Mouse (Mus musculus) liver, embryonic 15.5 days (tissue): ENCODE measurements around the gene Casq1. TPM values are rescaled to one million over a fixed set of nuclear protein-coding genes. Genes with fewer than 3 reads are reported as not detected.
A peak's percentile ranks its signal among the peaks of the same experiment; 100 is the strongest.

Source experiments
- ATAC-seq: fragments of 200-750 bp; cut with Nextera tagmentation; 2 replicates; pipeline ENCODE4 v1.8.0; 2017; ENCODE audit warnings: moderate number of reproducible peaks, mild to moderate bottlenecking, moderate library complexity; ENCODE audit not compliant: insufficient read depth
- H3K27ac ChIP-seq: fragments of 300-500 bp; sonication (generic); replicated peaks from 2 replicates; pipeline ENCODE4 v1.5.1; 2015; ENCODE audit warnings: mild to moderate bottlenecking, inconsistent platforms
- H3K27me3 ChIP-seq: fragments of 300-500 bp; sonication (generic); 2 replicates; pipeline ENCODE4 v1.6.1; 2015; ENCODE audit warnings: mild to moderate bottlenecking, inconsistent platforms
- H3K36me3 ChIP-seq: fragments of 300-500 bp; sonication (generic); replicated peaks from 2 replicates; pipeline ENCODE4 v1.6.1; 2015; ENCODE audit warnings: moderate library complexity, mild to moderate bottlenecking, inconsistent platforms
- H3K4me1 ChIP-seq: fragments of 300-500 bp; sonication (generic); replicated peaks from 2 replicates; pipeline ENCODE4 v1.6.1; 2015; ENCODE audit warnings: inconsistent platforms
- H3K4me2 ChIP-seq: fragments of 300-500 bp; sonication (generic); 2 replicates; pipeline ENCODE4 v1.6.1; 2015; ENCODE audit warnings: moderate library complexity, mild to moderate bottlenecking, inconsistent platforms
- H3K4me3 ChIP-seq: fragments of 300-500 bp; sonication (generic); replicated peaks from 2 replicates; pipeline ENCODE4 v1.5.1; 2015; ENCODE audit warnings: mild to moderate bottlenecking, inconsistent platforms
- H3K9ac ChIP-seq: fragments of 300-500 bp; sonication (generic); 2 replicates; pipeline ENCODE4 v1.6.1; 2015; ENCODE audit warnings: moderate library complexity, mild to moderate bottlenecking, inconsistent platforms
- H3K9me3 ChIP-seq: fragments of 300-500 bp; sonication (generic); replicated peaks from 2 replicates; pipeline ENCODE4 v1.6.1; 2016; ENCODE audit warnings: inconsistent platforms
- WGBS: fragments of 180-500 bp; shearing (Covaris S2); methylation state at CpG from one replicate; pipeline ENCODE4 v1.1.7; 2015; ENCODE audit warnings: mixed read lengths; ENCODE audit not compliant: insufficient replicate concordance; 5-methylcytosine and 5-hydroxymethylcytosine counted together
- polyA plus RNA-seq: library from polyadenylated mRNA; unstranded; fragments of >200 nt; fragmentation: Nextera tagmentation; extraction: Ambion mirVana; gene quantifications from 2 replicates; pipeline ENCODE4 v1.2.1, GENCODE M21; 2015

Casq1 gene
- polyA plus RNA-seq, 1 experiment from 2014 or later = 5.0 TPM

DNA sequence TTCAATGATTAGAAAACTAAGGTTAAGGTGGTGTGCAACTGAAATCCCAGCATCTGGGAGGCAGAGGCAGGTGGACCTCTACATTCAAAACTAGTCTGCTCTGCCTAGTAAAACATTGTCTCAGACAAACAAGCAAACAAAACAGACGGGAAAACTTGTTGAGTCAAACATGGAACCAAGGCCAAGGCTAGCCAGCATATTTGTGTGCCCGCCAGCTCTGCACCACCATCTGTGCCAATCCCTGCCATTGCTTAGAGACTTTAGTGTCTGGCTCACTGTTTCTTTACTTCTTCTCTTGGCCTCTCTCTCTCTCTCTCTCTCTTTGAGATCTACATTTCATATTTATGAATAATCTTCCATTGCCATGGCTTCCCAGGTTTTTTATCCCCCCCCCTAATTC is 8.5 kb upstream of the Casq1 start:
- WGBS = 58% methylated on average over 2 of the region's 2 CpGs
- H3K4me2 ChIP-seq = no peak overlapping the region

DNA sequence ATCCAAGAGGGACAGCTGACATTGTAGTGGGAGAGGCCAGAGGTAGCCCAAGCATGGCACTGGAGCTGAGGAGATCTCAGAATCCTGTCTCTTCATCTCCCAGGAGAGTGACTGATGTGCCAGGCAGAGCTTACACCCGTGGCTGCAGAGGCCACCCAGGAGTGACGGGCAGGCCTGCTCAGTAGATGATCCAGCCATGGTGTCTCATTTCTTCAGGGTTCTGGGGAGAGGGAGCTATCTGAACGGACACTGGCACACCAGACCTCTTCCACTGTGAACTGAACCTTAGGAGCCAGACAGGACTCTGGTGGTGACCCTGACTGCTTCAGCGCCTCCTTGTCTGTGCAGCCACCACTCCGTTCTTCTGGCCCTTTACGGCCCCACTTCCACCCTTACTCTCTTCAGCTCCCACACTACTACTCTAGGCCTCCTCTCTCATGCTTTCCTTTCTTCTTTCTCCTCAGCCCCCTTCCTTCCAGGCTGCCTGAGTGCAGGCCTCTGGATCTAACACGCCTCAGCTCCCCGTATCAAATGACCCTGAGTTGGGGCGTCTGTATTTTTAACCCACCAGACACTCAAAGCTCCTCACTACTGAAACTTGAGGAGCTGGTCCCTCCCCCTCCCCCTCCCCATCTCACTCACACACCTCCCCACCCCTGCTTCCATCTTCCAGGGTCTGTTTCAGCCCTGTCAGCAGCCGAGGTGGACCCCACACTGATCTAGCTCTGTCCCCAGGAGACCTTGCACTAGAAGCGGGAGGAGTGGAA is 1.8 kb upstream of the Casq1 start:
- no peak for ATAC-seq
- Histone ChIP-seq H3K27ac (no peak overlapping the region), H3K4me1 (peaks cover 9% of the 10 kb centered on the region; the same call in 1 of the 2 replicates), H3K4me2 (no peak overlapping the region), H3K4me3 (no peak overlapping the region), H3K9me3 (no peaks in the 10 kb centered on the region), H3K27me3 (no peaks in the 10 kb centered on the region), H3K36me3 (no peaks in the 10 kb centered on the region), H3K9ac (no peak overlapping the region)
- WGBS = 62% methylated on average over 11 of the region's 11 CpGs

More for the DNA sequence above, 8.5 kb upstream of the Casq1 start:
- no peak for ATAC-seq
- Histone ChIP-seq H3K9ac (no peak overlapping the region), H3K4me3 (no peak overlapping the region), H3K36me3 (no peaks in the 10 kb centered on the region), H3K27me3 (no peaks in the 10 kb centered on the region), H3K4me1 (no peaks in the 10 kb centered on the region), H3K27ac (no peak overlapping the region), H3K9me3 (no peaks in the 10 kb centered on the region)

DNA sequence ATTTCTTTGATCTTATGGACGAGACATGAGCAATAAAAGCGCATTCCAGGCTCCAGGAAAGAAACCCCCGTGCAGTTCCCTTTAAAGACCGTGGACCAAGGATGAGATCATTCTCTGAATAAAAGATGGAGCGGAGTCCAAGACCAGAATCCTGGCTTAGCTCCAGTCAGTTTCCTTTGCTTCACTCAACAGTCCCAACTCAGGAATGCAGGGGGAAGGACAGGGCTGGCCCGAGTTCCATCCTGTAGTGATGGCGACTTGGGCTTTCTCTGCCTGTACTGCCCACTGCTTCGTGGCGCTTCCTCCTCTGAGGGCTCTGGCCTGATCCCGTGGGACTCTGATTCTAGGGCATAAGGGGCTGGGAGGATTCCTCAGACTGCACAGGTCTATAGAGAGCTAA is 746 bp upstream of the Casq1 start:
- no peaks in the 10 kb centered on the region for H3K9me3 ChIP-seq
- no peak overlapping the region for H3K9ac ChIP-seq
- no peaks in the 10 kb centered on the region for H3K27me3 ChIP-seq
- ATAC-seq = 0 out of 2 replicates have a peak, but pooled peaks have one; percentile 16
- H3K27ac ChIP-seq = no peak overlapping the region
- H3K4me1 ChIP-seq = peaks cover 9% of the 10 kb centered on the region; the same call in 1 of the 2 replicates
- 56% methylated on average over 10 of the region's 10 CpGs for WGBS
- no peak overlapping the region for H3K4me3 ChIP-seq
- H3K36me3 ChIP-seq = no peaks in the 10 kb centered on the region
- H3K4me2 ChIP-seq = no peak overlapping the region

DNA sequence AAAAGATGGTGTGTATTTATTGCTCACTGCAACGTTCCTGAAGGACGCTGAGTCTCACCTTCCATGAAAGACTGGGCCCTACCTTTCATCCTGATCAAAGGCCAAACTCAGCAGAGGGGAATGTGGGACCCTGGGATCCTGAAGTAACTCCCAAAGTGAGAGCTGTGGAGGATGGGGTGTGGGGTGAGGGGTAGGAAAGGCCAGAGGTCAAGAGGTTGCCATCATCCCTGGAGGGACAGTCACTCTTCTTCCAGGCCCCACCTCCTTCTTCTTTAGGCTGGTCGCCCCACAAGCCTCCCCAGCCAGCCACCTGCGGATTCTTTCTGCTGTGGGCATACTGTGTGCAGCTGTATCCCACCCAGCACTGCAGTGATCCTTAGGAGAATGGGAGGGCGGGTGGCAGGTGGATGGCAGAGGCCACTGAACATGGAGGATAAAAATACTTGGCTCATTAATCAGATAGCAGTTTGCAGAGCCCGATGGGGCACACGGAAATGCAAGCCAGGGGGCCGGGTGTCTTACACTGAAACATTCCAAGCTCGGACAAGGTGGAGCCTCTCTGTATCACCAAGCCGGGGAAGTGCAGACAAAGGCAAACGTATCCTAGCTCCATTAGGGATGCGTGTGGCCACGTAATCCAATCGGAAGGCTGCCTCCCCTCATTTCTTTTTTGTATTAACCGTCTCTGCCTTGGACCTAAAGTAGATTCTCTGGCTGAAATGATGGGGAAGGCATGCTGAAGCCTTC is 1.3 kb downstream of the Casq1 start:
- no peaks in the 10 kb centered on the region for H3K36me3 ChIP-seq
- H3K9ac ChIP-seq = no peak overlapping the region
- H3K27me3 ChIP-seq = no peaks in the 10 kb centered on the region
- ATAC-seq = no peak
- WGBS = 67% methylated on average over 15 of the region's 15 CpGs
- no peak overlapping the region for H3K4me2 ChIP-seq
- H3K4me3 ChIP-seq = no peak overlapping the region
- H3K27ac ChIP-seq = no peak overlapping the region
- H3K4me1 ChIP-seq = peaks cover 9% of the 10 kb centered on the region; the same call in 1 of the 2 replicates
- H3K9me3 ChIP-seq = no peaks in the 10 kb centered on the region

DNA sequence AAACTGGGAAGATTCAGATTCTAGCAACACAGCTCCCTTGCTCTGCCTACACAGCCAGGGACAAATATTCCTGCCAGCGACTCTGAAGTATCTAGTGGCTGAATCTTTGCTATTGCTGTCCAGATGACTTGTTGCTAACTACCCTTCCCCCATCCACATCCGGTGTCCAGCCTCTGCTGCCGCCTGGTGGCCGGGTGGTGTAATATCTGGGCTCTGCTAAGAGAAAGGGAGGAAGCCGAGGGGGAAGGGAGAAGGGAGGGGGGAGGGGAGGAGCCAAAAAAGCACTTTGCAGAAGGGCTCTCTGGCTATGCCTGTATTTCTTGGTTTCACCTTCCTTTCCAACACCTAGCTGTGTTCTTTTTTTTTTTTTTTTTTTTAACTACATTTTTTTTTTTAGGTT is 2.5 kb downstream of the Casq1 start:
- peak; percentile 57 for ATAC-seq
- peak overlapping the region; percentile 37; the same call in 1 of the 2 replicates for H3K9ac ChIP-seq
- H3K9me3 ChIP-seq = no peaks in the 10 kb centered on the region
- H3K27me3 ChIP-seq = no peaks in the 10 kb centered on the region
- WGBS = 1% methylated on average over 5 of the region's 5 CpGs
- peak overlapping the region; percentile 25 for H3K4me3 ChIP-seq
- H3K4me1 ChIP-seq = peaks cover 9% of the 10 kb centered on the region; the same call in 1 of the 2 replicates
- no peaks in the 10 kb centered on the region for H3K36me3 ChIP-seq
- 0 out of 2 replicates have a peak overlapping the region, but pooled peaks have one; percentile 48 for H3K27ac ChIP-seq
- peak overlapping the region; percentile 53 for H3K4me2 ChIP-seq

DNA sequence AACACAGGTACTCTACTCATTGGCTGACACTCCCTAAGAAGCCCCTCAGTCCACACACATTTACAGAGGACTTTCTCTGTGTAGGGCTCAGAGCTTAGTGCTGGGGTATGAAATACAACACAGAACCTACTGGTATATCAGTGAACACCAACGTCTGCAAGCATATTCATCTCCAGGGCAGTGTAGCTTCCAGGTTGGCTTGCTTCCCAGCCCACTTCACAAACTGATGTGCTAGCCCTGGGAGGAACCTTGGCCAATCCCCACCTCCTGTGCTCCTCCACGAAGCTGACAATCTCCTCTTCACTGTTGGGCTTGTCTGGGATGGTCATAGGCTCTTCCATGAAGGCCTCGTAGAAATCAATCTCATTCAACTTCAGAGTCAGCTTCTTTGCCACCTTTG is 4.9 kb downstream of the Casq1 start:
- Histone ChIP-seq H3K27me3 (no peaks in the 10 kb centered on the region), H3K4me2 (no peak overlapping the region), H3K9ac (no peak overlapping the region), H3K4me3 (no peak overlapping the region), H3K36me3 (no peaks in the 10 kb centered on the region), H3K27ac (no peak overlapping the region), H3K9me3 (no peaks in the 10 kb centered on the region), H3K4me1 (peaks cover 7% of the 10 kb centered on the region; the same call in 1 of the 2 replicates)
- ATAC-seq = no peak
- WGBS = 35% methylated on average over 3 of the region's 3 CpGs

DNA sequence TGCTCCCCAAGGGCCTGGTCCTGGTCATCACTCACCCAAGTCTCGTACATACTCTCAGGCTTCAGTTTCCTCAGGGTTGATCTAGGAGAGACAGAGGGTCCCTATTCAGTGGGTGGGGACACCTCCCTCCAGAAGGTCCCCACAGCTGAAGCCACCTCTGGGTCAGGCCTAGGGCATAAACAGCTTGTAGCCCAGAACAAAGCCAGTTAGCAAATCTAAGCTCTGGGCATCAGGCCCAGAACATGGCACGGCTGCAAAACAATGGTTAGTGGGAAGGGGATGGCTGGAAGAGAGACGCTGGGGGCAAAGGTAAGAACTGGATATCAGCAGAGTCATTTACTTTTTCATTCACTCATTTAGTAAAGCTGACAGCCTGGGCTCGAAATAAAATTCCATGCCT is 5.9 kb downstream of the Casq1 start:
- H3K4me3 ChIP-seq = no peak overlapping the region
- no peaks in the 10 kb centered on the region for H3K27me3 ChIP-seq
- no peak overlapping the region for H3K4me2 ChIP-seq
- H3K9me3 ChIP-seq = no peaks in the 10 kb centered on the region
- H3K36me3 ChIP-seq = no peaks in the 10 kb centered on the region
- no peak for ATAC-seq
- H3K27ac ChIP-seq = no peak overlapping the region
- 54% methylated on average over 4 of the region's 4 CpGs for WGBS
- peaks cover 7% of the 10 kb centered on the region; the same call in 1 of the 2 replicates for H3K4me1 ChIP-seq
- H3K9ac ChIP-seq = no peak overlapping the region

DNA sequence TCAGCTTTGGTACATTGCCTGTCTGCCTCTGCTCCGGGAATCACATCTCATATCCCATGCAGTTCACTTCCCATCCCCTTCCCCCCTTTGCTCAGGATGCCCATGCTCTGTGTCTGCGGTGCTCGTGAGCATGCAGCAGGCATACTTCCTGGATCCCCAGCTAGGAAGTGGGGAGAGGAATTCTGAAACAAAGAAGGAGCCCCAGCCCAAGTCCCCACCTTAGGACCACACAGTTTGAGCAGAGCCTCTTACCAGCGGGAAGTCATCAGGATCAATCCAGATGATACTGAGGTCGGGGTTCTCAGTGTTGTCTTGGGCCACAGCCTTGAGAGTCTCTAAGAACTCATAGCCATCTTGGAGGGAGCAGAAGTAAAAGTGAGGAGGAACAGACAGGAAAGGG is 6.9 kb downstream of the Casq1 start:
- H3K27me3 ChIP-seq = no peaks in the 10 kb centered on the region
- no peak for ATAC-seq
- H3K9ac ChIP-seq = no peak overlapping the region
- H3K4me1 ChIP-seq = peaks cover 7% of the 10 kb centered on the region; the same call in 1 of the 2 replicates
- no peak overlapping the region for H3K4me2 ChIP-seq
- no peaks in the 10 kb centered on the region for H3K36me3 ChIP-seq
- 49% methylated on average over 5 of the region's 5 CpGs for WGBS
- no peaks in the 10 kb centered on the region for H3K9me3 ChIP-seq
- H3K27ac ChIP-seq = no peak overlapping the region
- no peak overlapping the region for H3K4me3 ChIP-seq

DNA sequence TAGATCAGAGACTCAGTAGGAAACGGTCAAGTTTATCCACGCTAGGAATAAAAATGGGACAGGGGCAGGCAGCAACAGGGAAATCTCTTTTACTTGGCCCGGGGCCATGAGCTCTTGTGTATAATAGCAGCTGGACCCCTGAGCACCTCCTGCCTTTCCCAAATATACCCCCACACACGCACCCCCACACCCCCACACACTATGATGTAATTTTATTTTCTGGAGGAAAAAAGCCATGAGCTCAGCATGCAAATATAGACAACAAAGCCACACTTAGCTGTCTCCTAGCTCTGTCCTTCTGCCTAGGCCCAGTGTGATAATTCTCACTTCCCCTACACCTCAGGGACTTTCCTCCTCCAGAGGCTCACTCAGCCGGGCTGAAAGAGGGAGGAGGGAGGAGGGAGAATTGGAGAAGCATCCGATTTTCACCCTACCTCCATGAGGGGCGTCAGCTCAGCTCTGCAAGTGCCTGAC is 12.5 kb downstream of the Casq1 start:
- no peak overlapping the region for H3K4me3 ChIP-seq
- no peak overlapping the region for H3K9ac ChIP-seq
- H3K9me3 ChIP-seq = no peaks in the 10 kb centered on the region
- peaks cover 26% of the 10 kb centered on the region for H3K27me3 ChIP-seq
- 0 out of 2 replicates have a peak, but pooled peaks cover 6% of the 10 kb centered on the region for H3K36me3 ChIP-seq
- no peak for ATAC-seq
- peaks cover 47% of the 10 kb centered on the region for H3K4me1 ChIP-seq
- no peak overlapping the region for H3K27ac ChIP-seq
- H3K4me2 ChIP-seq = peak overlapping the region; percentile 72; the same call in 1 of the 2 replicates
- 31% methylated on average over 7 of the region's 7 CpGs for WGBS

DNA sequence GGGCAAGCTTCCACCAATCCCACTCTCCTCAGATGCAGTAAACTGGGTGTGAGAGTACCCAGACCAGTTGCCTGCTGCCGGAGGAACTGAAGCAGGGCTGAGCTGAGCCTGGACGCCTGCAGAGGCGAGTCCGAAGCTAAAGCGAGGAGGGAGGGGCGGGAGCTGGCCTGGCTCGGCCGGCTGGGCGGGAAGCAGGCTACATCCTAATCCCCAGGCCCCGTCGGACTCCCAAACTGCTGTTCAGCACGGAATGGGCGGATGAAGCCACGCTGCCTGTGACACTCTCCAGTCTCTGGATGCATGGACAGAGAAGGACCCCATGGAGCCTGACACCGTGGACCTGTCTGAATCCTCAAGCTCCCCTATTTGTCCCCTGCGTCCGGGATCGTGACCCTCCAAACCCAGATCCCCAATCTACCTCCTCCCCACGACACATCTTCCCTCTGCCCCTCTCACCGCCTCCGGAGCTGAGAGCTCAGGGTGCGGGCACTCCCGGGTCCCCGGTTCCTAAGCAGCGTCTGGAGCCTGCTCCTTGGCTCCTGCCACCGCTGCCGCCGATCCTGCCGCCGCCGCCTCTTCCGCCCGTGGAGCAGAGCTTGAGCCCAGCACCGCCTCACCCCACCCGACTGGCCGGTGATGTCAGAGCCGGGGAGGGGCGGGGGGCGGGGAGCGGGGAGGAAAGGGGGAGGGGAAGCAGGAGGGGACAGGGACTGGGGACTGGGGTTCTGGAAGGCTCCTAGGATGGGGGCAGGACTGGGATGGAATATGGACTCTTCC is 13.3 kb downstream of the Casq1 start, which contains the start of gene Pea15a:
TSS of gene Pea15a (minus strand) at position 664 of the 777 bp plus-strand sequence.
- peaks cover 26% of the 10 kb centered on the region for H3K27me3 ChIP-seq
- H3K9ac ChIP-seq = peak within 1 kb of the TSS; percentile 51
- H3K4me2 ChIP-seq = peak within 1 kb of the TSS; percentile 72
- peak within 1 kb of the TSS; percentile 45; the same call in 1 of the 2 replicates for H3K27ac ChIP-seq
- no peaks in the 10 kb centered on the region for H3K9me3 ChIP-seq
- peak within 1 kb of the TSS; percentile 60 for H3K4me3 ChIP-seq
- 2% methylated on average over 37 of the region's 40 CpGs for WGBS
- H3K4me1 ChIP-seq = peaks cover 50% of the 10 kb centered on the region
- ATAC-seq = peak; percentile 64
- peaks cover 8% of the 10 kb centered on the region; the same call in 1 of the 2 replicates for H3K36me3 ChIP-seq
